Mouse (Mus musculus) layer of hippocampus, adult 9-11 months (tissue): Measurements from ENCODE around the gene Mycn.
A peak's percentile ranks its signal among the peaks of the same experiment; 100 is the strongest.

Experiments used
- DNase-seq: peaks from one replicate; pipeline ENCODE4 v3.0.0; 2022

Gene Mycn

DNA sequence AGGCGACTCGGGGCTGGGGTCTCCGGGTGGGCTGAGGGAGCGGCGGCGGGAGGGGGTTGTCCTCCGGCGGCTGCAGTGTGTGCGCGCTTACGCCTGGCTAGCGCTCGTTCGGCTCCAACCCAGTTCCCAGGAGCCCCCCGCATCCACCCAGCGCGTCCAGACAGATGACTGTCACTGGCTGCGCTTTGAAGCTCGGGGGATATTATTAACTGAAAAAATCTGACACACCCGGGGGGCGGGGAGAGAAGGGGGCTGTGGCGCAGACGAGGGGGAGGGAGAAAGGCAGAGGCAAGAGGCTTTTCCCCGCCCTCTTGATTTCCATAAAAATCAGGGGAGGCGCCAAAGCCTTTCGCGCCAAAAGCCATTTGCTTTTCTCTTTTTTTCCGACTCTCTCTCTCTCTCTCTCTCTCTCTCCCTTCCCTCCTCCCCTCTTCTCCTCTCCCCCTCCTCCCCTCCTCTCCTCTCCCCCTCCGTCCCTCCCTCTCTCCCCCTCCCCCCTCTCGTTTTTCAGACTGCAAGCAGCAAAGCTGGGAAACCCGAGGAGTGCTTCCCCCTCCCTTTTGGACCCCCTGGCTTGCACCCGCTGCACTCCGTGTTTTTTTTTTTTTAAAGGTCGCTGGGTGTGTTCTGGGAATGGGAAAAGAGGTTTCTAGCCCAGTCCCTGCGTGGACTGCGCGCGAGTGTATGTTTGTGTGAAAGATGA, at the start of gene Mycn:
Gene Mycn, minus strand, starts transcription at position 254 of the 703 bp plus-strand sequence.
- DNase-seq: peak; percentile 73

DNA sequence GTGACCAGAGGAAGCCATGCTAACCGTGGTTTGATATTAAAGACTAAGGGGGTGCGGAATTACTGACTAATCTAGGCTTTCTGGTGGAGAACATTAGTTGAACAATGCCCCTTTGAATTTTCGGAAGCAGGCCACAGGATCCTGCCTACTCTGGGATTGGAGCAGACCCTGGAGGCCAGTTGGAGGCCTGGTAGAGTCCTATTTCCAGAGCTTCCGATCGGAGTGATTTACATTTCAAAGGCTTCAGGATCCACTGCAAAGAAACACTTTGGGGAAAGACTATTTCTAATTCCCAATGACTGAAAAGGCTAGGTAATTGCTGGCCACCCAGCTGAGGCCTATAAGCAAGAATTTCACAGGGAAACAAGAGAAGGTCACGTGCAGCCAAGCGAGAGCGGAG, 45.7 kb upstream of the Mycn start:
- DNase-seq: no peak

DNA sequence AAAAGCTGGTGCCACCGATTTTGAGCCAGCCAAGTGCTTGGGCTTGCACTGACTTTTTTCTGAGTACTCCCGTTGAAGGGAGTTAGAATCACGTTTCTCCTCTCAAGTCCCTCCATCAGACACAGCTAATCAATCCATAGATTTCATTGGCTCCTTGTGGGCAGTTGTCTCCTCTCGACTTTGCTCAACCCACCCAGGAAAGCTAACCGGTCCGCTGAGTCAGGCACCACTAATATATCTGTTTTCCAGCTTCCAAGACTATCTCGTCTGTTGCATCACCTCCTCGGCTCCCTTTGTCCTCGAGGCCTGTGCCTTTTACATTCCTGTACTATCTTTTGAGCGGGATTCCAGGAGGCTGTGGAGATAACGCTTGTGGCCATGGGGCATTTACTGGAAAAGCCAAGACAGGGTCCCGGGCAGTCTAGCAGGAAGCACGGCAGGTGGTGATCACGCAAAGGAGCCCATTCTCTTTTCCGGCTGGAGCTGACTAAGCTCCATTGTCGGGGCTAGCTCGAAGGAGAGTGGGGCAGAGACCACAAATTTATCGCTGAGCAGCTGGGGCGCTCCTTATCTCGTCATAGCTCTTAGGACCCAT, 45.0 kb upstream of the Mycn start:
- DNase-seq: no peak

DNA sequence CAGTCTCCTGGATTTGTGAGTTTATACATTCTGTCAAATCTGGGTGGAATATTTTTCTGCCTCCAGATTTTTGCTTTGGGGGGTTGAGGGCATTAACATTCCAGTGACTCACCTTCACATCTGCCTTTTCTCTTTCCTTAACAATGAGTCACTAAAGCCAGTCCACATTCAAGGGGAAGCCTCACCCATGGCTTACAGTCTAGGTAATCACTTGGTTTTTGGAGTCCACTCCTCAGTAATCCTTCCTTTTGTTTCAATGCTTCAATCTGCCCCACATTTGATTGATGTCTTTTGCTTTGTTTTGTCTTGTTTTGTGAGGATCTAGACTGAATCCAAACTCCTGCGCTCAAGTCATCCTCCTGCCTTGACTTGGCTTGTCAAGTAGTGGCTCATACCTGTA, 41.3 kb upstream of the Mycn start:
- DNase-seq: no peak

DNA sequence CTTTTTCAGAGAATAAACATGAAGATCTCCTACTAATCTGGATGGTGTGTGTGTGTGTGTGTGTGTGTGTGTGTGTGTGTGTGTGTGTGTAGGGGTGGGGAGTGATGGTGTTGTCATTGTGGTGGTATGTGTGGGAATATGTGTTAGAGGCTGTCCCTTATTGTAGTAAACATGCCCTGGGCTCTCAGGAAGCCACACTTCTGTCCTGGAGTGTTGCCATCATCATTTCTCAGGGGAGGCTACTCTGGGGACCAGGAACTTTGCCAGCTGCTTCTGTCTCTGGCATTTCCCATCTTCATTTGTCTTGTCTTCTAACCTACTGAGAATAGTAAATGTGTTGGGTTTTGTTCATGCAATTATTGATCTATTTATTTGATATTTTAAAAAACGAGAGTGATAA, 33.7 kb upstream of the Mycn start:
- DNase-seq: no peak

DNA sequence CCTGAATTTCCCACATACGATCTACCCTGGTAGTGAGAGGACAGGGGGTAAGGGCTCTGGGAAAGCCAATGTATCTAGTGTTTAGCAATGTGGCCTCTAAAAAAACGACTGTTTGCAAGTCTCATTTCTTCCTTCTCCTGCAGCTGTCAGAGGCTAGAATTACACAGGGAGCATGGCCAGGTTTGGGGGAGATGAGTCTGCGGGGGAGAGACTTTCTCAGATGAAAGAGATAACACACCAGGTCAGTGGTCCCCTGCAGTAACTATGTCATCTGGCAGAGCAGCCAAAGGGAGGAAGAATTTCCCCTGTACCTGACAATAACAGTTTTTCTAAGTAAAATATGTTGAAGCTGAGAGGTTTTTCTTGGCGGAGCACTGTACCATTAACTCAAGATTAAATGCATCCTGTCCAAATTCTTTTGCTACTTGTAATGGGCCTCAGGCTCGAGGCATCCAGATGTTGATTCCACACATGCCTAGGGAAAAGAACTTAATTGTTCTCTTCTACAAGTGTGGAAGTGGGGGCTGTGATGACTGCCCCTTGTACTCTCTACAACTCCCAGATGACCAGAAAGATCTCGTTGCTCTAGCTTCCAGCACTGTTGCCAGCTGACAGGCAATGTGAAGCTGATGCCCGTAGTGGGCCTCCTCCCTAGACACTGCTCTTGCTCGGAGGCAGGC, 31.2 kb upstream of the Mycn start:
- no peak for DNase-seq

DNA sequence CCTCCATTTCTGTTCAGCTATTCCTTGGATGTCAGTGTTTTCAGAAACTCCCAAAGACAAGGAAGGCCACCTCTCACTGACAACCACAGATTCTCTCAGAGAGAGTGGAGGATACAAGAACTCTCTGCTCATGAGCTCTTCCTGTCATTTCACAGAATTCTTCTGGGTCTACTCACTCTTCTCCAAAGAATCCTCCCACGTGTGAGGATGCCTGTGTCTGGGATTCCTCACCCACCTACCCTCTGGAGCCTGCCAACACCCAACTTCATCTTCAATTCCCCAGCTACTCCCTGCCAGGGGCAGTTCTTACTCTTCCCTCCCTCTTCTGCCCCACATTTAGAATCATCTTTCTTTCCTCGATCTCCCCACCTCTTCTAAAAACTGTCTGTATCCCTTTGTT, 26.2 kb upstream of the Mycn start:
- no peak for DNase-seq

DNA sequence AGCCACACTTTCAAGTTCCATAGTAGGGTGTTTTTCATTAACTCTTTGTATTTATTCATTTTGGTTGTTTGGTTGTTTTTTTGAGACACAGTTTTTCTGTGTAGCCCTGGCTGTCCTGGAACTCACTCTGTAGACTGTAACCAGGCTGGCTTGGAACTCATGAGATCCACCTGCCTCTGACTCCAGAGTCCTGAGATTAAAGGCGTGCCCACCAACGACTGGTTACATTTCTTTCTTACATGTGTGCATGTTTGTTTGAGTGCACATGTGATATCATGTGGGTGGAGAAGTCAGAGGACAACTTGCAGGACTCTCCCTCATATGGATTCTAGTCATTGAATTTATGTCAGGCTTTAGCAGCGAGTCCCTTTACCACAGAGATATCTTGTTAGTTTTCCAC, 23.1 kb upstream of the Mycn start:
- DNase-seq: no peak

DNA sequence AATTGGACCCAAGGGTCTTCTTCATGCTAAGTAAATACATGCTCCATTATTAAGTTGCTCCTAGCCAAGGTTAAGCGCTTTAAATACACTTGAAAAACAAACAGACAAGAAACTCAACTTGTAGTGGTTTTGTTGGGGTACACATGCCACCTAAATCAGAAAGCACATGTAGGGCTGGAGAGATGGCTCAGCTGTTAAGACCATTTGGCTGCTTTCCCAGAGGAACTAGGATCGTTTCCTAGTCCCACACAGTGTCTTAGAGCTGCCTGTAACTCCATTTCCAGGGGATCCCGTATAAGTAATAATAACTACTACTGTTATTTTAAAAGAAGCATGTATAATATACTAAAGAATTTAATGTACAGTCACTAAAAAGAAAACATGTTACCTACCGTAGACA, 5.9 kb upstream of the Mycn start:
- no peak for DNase-seq

DNA sequence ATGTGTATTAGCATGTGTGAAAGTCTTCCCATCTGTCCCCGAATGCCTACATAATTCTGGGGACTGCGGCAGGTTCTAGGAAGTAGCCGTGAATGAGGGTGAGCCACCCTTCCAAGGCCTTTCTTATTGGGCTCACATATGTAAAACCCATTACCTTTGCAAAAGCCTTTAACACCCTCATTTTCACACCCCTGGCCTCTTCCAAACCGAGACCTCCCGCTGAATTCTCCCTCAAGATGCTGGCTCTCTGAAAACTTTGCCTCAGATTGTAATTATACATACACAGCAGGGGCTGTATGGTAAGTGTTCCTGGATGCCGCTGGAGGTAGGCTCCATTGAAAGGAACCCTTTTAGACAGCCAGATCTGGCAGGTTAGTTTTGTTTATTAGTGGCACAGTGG, 1.6 kb upstream of the Mycn start:
- DNase-seq: no peak

DNA sequence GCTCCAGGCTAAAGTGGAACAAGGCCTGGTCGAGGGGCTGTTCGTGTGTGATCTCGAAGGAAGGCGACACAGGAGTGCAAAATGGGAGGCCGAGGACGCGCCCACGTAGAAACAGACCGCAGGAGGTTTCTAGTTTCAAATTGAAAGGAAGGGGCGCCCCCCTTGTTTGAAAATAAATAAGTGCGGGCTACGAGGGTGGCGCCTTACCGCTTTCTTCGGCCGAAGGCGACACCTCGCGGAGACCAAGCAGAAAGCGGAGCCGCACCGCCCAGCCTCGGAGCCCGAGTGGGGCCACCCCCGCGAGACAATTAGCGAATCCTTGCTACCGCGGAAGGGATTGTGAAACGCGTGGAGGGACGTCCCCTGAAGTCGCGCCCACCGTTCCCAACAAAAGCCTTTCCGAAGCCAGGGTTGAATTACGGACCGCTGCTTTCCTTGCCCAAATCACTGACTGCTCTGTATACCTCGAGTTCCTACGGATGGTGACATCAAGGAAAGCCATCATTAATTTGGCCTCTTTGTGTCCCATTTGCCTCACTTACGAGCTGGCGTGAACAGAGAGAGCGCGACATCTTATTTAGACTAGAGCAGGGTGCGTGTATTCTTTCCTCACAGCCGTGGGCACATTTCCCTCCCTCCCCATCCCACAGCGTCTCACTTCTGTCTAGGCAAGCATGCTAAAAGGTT, 793 bp upstream of the Mycn start:
- DNase-seq: peak; percentile 85

DNA sequence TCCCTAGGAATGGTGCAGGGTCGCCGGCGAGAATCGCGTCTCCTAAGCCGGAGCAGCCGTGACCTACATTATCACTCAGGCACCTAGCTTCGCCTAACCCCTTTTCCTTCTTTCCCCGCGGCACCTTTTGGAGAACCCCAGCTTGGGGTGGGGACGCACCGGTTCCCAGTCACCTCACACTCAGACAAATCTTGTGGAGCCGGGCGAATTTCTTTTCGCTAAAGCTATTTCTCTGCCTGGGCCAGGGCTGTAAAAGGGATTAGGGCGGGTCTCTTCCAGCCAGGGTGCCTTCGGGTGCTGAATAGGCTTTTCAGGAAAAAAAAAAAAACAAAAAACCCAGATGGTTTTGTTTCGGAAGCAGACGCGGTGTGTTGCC, 597 bp downstream of the Mycn start:
- DNase-seq: no peak

DNA sequence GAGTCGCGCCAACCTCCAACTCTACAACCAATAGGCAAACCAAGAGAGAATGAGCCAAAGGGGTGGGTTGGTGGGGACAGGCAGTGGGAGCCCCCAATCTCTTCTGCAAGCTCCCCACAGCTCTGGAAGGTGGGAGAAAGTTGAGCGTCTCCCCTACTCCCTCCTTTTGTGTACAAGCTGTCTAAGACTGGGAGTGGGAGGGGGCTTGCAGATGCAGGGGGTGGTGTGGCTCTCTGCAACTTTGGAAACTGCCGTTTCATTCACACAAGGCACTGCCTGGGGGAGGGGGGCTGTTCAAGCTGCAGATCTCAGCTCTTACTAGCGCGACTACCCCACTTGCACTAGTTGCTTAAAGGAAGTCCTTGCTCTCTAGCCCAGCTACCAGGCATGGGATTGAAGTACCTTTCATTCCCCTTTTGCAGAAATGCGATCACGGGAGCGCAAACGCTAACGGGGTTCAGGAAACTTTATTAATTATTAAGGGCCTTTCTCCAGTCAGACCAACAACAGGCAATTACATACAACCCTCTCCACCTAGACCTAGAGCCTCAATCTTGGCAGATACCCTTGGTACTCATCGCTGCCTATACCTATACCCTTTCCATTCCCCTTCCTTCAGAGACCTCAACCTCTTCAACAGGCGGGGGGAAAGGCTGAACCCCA, 1.1 kb downstream of the Mycn start:
- peak; percentile 18 for DNase-seq

DNA sequence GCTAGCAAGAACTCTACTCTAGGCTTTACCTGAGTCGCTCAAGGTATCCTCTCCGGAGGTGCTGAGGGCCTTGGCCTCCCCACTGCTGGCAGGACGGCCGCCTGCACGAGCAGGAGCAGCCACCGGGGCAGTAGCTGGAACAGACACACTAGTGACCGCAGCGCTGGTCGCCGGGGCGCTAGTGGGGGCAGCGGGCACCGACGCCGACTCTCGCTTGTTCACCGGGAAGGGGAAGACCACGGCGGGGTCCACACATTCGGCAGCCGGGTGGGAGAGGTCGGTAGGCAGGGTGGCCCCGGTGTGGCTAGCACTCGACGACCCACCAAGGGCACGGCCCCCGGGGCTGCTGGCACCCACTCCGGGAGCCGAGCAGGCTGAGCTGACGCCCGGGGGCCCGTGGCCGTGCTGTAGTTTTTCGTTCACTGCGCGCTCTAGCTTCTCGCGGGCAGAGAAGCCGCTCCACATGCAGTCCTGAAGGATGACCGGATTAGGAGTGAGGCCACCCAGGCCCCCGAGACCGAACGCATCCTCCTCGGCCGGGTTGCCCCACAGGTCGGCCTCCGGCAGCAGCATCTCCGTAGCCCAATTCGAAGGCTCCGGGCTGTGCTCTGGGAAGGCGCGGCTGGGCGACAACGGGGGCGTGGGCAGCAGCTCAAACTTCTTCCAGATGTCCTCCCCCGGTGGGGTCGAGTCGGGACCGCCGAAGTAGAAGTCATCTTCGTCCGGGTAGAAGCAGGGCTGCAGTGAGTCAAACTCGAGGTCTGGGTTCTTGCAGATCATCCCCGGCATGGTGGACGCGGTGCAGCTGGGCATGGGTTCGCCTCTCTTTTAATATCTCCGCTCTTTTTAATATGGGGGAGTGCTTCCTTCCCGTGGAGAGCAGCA, 1.9 kb downstream of the Mycn start:
- no peak for DNase-seq

DNA sequence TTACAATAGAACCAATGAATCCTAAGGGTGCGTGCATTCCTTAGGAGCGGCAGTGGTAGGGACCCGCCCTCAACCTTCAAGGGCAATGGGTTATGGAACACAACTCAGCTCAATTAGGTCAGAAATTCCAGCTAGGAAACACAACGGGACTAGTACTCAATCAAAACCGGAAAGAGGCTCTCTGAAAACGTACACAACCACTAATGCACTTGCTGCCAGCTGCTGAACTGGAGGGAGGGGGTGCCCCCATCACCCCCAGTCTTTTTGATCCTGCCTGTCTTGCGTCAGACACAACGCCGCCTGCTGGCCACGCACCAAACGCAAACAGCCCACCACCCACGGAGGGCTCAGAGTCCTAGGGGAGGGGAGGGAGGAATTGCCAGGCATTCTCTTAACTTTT, 2.9 kb downstream of the Mycn start:
- peak; percentile 52 for DNase-seq

DNA sequence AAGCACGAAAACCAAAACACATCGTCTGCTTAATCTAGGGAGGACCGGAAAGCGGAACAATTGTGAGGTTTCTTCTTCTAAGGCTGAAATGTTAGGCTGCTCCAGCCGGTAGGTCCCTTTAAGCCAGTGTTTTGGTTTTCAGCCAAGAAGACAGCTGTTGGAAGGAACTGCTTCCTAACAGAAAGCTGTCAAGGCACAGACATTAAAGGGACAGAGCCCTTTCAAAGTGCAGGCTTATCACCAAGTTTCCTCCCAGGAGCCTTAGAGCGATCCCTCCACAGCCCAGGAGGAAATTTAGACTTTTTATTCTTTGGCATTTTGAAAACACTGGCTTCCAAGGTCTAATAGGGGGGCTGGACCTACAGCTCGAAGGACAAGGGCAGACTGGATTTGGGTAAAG, 3.4 kb downstream of the Mycn start:
- DNase-seq: peak; percentile 32

DNA sequence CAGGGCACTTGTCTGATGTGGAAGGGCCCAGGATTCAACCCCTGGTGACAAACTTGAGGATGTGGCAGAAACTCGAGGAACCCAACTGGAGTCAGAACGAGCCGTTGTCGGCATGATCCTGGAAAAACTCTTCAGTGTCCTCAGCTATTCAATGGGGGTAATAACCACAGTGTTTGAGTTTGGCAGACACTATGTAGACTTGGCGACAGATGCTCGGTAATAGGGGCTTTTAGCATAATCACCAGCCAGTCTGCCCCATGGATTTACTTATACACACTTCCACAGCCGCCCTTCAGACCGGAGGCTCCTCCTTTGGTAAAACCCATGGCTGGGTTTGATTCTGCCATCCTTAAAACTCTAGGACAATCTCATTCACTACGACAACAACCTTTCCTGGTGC, 4.0 kb downstream of the Mycn start:
- no peak for DNase-seq

DNA sequence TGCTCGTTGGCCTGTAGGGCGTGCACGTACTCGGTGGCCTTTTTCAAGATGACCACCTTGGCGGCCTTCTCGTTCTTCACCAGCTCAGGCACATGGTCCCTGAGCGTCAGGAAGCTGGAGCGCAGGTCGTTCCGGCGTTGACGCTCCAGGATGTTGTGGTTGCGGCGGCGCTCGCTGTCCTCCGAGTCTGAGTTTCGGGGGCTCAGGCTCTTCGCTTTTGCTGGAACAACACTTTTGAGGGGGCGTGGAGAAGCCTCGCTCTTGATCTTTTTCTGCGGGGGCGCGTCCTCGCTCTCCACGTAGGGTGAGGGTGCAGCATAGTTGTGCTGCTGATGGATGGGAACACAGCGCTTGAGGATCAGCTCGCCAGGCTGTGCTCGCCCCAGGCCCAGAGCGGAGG, 4.6 kb downstream of the Mycn start:
- DNase-seq: no peak

DNA sequence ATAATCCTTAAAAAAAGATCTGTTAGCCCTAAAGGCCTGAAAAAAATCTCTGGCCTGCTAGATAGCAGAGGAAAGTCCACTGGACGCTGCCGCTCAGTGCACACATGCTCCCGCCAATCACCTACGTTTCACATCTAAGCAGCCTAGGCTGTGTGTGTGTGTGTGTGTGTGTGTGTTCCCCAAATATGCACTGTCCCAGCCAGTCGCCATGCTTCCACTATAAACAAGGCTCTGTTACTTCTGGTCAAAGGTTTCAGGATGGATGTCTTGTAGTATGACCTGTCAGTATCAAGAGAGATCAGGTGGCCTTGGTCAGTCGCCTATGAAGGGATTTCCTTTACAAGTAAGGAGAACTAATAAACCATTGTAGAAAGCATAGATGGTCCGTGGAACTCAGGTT, 9.5 kb downstream of the Mycn start:
- no peak for DNase-seq

DNA sequence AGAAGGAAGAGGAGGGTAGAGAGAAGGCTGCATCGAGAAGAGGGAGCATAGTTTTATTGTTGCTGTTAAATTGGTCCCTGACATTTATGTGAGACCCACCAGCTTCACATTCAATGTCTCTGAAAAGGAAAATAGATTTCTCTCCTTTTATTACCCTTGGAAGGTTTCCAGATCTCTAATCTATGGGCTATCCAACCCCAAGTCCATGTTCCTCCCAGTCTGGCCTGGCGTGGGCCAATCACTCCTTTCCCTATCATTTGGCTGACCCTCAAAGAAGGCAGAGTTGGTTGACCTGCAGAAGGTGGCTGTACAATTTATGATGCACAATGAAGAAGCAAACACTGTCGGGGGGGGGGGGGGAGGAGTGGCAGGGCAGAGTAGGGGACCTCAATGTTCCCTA, 13.5 kb downstream of the Mycn start:
- no peak for DNase-seq

DNA sequence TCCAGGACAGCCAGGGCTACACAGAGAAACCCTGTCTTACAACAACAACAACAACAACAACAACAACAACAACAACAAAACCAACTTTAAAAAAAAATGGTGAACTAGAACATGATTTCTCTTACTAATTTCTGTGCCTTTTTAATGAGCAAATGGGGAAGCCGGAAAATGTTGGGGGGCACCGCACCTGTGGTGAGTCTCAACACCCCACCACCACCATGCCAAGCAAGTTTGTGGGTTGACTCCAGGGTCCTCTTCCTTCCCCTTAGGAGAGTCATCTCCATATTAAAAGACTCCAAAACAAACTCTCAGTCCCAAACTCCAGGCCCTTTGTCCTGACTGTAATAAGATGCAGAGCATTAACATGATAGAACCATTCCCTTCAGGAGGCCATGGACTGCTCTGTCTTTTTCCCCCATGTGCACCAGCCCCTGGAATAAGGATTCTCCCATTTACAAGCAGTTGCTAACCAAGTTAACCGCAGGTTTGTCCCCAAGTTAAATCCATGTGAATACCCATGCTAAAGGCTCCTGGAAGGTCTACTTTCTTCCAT, 14.7 kb downstream of the Mycn start:
- DNase-seq: no peak

DNA sequence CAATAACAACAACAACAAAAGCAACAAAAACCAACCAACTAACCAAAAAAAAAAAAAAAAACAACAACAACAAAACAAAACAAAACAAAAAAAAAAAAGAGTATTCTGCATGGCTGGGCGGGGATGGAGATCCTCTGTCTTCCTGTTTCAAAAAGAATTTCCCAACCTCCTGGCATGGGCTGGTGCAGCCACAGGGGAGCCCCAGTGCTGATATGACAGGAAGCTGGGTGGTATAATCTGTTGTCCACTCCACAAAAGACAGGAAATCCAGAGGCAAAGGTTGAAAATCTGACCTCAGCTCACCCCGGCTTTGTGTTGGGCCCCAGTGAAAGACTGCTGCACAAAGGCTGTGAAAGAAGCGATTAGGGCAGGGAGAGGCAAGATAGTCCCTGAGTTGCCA, 17.3 kb downstream of the Mycn start:
- no peak for DNase-seq
